Mouse (Mus musculus): ENCODE measurements around the gene Apln.

The Apln gene

DNA sequence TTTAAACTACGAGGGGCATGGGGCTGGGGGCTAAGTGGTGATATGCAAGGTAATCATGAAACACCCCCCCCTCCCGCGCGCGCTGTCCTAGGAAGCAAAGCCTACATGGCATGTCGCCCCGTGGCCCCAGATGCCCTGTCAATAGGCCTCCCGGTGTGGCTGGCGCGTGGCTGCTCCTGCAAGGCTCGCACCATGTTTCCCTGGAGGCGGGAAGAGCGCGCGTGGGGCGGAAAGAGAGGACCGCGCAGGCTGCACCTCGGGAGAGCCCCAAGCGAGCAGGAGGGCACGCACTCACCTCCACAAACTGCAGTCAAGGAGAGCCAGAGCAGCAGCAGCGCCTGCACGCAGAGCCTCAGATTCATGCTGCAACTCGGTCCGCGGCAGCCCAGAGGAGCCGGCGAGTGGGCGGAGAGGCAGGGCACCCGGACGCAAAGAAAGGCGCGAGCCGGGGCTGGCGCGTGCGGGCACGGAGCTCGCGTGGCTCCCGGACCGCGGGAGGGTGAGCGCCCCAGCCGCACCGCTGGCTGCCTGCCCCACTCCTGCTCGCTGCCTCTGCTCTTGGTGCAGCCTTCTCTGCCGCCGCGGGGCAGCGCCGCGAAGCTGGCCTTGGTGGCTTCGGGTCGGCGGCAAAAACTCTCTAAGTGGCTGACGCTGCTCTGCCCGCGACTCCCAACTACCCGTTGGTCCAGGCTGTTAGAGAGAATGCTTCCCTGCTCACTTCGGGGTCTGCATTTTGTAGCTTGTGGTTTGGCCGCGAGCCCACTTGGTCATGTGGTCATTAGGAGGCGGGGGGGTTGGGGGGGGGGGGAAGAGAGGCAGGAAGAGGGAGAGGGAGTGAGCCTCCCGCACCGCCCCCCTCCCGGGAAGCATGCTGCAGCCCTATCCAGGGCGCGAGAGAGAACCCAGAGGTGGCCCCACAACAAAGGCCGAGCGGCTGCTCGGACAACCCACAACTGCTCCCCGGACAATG, at the start of gene Apln:
Gene Apln, minus strand, starts transcription at position 710 of the 970 bp plus-strand sequence.
- no peak for DNase-seq (ENCODE audit: extremely low read depth, low read depth)

DNA sequence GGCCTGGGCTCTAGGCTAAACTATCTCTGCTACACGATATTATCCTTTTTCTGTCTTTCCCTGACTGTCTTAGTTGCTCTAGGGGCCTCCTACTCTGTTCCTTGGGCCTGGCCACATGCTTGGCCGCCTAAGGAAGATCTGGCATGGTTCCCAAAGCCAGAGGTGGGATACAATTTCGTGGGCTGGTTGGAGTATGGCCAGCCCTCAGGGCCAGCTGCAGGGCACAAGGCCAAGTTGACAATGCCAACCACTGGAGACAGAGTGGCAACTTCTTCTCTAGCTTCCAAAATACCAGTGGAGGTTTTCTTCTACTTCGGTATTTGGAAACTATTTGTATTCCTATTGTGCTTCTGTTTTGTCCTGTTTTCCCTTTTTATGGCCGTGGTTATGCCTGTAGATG, 47.7 kb upstream of the Apln start:
- DNase-seq (ENCODE audit: extremely low read depth, low read depth) = no peak

DNA sequence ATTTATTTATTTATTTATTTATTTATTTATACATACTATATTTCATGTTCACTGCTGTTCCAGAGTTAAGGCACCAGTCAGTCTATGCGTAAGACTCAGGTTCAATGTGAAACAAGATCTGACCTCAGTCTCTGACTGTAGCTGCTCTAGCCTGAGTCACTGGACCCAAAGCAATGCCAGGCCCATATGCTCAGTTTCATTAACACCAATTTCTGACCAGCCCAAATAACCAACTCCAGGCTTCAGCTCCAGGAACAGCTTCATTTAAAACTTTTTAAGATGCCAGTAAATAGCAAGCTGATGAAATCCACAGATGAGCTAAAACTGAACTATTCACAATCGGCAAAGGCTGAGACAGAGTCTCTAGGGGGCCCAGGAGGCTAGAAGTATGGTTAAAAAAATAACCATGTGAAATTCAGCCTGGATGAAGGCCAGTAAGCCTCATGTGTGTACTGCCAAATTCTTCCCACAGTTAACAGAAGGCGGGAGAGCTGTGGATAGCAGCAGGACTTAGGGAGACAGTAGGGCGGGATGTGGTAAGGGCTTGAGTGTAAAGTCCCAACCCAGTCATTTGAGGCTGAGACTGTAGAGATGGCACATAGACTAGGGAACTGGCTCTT, 42.3 kb upstream of the Apln start:
- no peak for DNase-seq (ENCODE audit: extremely low read depth, low read depth)

DNA sequence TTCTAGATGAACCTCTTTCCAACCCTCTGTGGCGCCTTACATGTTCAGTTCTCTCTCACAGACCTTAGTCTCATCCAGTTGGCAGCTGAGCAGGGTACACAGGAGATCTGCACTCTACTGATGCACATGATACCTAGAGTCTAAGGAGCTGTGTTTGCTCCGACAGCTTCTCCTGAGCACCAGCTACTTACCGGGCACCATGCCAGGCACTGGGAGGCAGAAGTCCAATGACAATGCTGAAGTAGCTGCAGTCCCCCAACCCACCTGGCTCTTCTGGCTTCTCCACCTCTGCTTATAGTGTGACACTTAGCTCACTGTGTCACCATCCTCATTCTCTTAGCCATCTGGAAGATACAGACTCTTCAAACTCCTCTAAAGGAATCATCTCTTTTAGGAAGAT, 40.0 kb upstream of the Apln start:
- no peak for DNase-seq (ENCODE audit: extremely low read depth, low read depth)

DNA sequence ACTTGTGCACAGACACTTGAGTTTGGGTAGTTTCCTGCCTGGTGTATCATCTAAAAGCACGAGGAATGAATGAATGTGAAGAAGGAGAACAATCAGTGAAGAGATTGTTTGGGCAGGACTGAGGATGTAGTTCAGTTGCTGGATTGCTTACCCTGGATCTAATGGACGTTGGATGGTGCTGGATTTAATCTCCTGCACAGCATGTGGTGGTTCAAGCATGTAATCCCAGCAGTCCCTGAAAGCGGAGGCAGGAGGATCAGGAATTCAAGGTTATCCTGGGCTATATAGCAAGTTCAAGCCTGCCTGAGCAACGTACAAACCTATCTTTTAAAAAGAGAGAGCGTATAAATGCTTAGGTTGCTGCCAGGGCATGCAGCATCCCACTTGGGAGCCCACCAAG, 37.7 kb upstream of the Apln start:
- DNase-seq (ENCODE audit: extremely low read depth, low read depth) = no peak

DNA sequence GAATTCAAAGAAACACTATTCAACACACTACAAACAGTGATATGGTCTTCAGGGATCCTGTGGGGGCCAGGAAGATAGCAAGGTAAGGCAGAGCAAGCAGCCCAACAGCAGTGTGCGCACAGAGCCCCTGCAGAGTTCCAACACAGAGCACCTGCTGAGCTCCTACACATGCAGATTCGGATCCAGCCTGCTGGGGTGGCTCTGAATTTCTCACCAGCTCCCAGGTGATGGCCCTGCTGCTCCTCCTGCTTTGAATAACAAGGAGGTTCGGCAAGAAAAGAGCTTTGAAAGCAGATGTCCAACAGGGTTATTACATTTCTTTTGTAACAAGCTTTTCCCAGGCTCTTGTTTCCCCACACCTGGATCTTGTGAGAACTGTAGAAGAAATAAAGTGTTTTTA, 37.3 kb upstream of the Apln start:
- no peak for DNase-seq (ENCODE audit: extremely low read depth, low read depth)

DNA sequence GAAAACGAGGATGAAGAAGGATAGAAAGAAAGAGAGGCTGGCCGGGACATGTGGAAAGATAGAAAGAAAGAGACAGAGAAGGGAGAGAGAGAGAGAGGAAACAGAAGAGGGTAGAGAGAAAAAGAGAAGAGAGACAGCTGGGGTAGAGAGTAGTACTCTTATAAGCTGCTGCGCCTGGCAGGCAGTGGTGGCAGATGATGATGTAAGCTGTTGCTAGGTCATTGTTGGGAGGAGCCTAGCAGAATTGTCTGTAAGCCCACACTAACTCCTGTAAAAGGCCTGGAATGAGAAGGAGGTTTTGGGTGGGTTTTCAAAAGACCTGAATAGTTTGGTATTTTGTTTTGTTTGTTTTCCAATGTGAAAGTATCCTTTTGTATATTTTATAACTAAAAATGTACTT, 32.2 kb upstream of the Apln start:
- no peak for DNase-seq (ENCODE audit: extremely low read depth, low read depth)

- DNase-seq (ENCODE audit: extremely low read depth, low read depth) = no peak
Observed at GRCm38 (mm10) chrX:48064166-48064853, 29.7 kb upstream of the Apln start.

- DNase-seq (ENCODE audit: extremely low read depth, low read depth) = no peak
Observed at GRCm38 (mm10) chrX:48062481-48062880, 27.8 kb upstream of the Apln start.

GRCm38 (mm10) chrX:48054186-48055015, 19.7 kb upstream of the Apln start:
- DNase-seq (ENCODE audit: extremely low read depth, low read depth) = no peak

DNA sequence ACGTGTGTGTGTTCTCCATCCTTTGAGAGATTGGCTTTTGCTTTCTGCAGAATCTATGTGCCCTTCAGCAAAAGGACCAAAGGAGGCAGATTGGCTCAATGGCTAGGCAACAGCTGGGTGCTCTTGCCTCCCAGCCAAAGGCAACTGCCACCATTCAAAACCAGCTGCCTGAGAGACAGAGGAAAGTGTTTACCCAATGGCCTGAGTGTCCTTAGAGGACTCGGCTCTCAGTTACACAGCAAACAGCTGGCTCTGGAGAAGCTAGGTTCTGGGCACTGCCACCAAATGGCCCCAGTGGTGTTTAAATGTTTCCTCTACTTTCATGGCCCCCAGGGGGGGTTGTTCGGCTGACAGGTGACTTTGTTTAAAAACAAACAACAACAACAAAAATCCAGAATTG, 19.1 kb upstream of the Apln start:
- no peak for DNase-seq (ENCODE audit: extremely low read depth, low read depth)

DNA sequence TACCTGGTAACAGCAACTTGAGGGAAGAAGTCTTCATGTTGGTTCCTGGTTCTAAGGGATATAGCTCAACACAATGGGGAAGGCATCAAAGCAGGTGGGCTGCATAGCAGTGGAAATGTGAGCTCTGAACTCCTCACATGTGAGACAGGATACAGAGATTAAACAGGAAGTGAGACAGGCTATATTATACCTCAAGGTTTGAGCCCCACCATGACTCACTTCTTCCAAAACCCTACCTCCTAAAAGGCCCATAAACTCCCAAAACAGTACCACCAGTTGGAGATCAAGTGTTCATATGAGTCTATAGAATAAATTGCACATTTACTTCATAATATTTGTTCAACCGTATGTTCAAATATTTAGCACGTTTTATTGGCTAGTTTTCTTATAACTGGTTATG, 11.7 kb upstream of the Apln start:
- DNase-seq (ENCODE audit: extremely low read depth, low read depth) = no peak

DNA sequence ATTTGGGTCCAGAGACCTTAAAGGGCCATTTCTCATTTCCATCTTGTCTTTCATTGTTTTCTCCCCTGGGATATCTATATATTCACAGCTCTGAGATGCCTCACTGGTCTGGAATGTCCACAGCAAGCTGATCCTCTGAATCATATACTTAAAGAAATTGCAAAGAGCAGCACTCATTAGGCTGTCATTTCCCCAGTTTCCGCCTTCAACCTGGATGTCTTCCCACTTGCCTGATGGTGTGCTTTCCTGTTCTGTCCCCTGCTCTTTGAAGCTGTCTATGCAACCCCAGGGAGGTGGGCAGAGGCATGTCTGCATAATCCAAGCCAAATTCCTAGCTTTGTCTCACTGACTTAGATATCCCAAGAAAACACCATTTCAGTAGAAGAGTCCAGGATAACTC, 9.6 kb upstream of the Apln start:
- no peak for DNase-seq (ENCODE audit: extremely low read depth, low read depth)

GRCm38 (mm10) chrX:48042748-48043147, 8.1 kb upstream of the Apln start:
- no peak for DNase-seq (ENCODE audit: extremely low read depth, low read depth)

GRCm38 (mm10) chrX:48040379-48040778, 5.7 kb upstream of the Apln start:
- no peak for DNase-seq (ENCODE audit: extremely low read depth, low read depth)

GRCm38 (mm10) chrX:48033766-48034143, 898 bp downstream of the Apln start:
- DNase-seq (ENCODE audit: extremely low read depth, low read depth) = no peak

GRCm38 (mm10) chrX:48033024-48033423, 1.6 kb downstream of the Apln start:
- DNase-seq (ENCODE audit: extremely low read depth, low read depth) = no peak

- DNase-seq (ENCODE audit: extremely low read depth, low read depth) = no peak
Observed at GRCm38 (mm10) chrX:48031866-48032265, 2.8 kb downstream of the Apln start.

- no peak for DNase-seq (ENCODE audit: extremely low read depth, low read depth)
Observed at GRCm38 (mm10) chrX:48030593-48030992, 4.1 kb downstream of the Apln start.

- no peak for DNase-seq (ENCODE audit: extremely low read depth, low read depth)
Observed at GRCm38 (mm10) chrX:48022811-48023210, 11.8 kb downstream of the Apln start.

GRCm38 (mm10) chrX:48019940-48020339, 14.7 kb downstream of the Apln start:
- DNase-seq (ENCODE audit: extremely low read depth, low read depth) = no peak
